Comparison of ENCODE assay signal across 22 mouse cellular contexts in genomic region chr6:66948111-66948510, GRCm38 (mm10).
"Had no signal": no experiment of that assay in that cellular context is flagged by ENCODE, and none has a peak within 500 bp of the region (broad histone marks: within the 10 kb centered on the region; RNA-seq: fewer than 3 reads in every experiment).

No protein-coding gene starts in this region.

- H3K36me3 ChIP-seq: liver, embryonic 13.5 days; liver, embryonic 15.5 days; lung, embryonic 15.5 days; midbrain, embryonic 10.5 days; midbrain, embryonic 12.5 days; neural tube, embryonic 13.5 days; neural tube, embryonic 15.5 days; stomach, embryonic 15.5 days had no signal

- H3K27ac ChIP-seq: liver, embryonic 13.5 days; liver, embryonic 15.5 days; lung, embryonic 15.5 days; macrophage; midbrain, embryonic 10.5 days; midbrain, embryonic 12.5 days; neural tube, embryonic 13.5 days; neural tube, embryonic 15.5 days; stomach, embryonic 15.5 days; stomach, postnatal 0 days had no signal

- H3K27me3 ChIP-seq: liver, embryonic 13.5 days; liver, embryonic 15.5 days; lung, embryonic 15.5 days; midbrain, embryonic 12.5 days; neural tube, embryonic 13.5 days; neural tube, embryonic 15.5 days; stomach, embryonic 15.5 days had no signal

- DNase-seq: liver, embryonic 13.5 days; liver, postnatal 0 days; lung, adult 2 months; lung, postnatal 14 days; lung, postnatal 36 days; midbrain, embryonic 14.5 days; right cerebral cortex, postnatal 14 days; thymus, adult 2 months; thymus, postnatal 25 days; thymus, postnatal 4 days had no signal

- H3K9ac ChIP-seq: liver, embryonic 13.5 days; liver, embryonic 15.5 days; liver, postnatal 0 days; lung, embryonic 15.5 days; midbrain, embryonic 12.5 days; neural tube, embryonic 13.5 days; neural tube, embryonic 15.5 days; stomach, embryonic 15.5 days had no signal

- H3K9me3 ChIP-seq: liver, embryonic 13.5 days; liver, embryonic 15.5 days; lung, embryonic 15.5 days; midbrain, embryonic 10.5 days; midbrain, embryonic 12.5 days; neural tube, embryonic 13.5 days; neural tube, embryonic 15.5 days; stomach, embryonic 15.5 days had no signal

- ATAC-seq: liver, postnatal 0 days; lung, postnatal 0 days; midbrain, embryonic 16.5 days had no signal

- H3K4me3 ChIP-seq: liver, embryonic 13.5 days; liver, embryonic 15.5 days; lung, embryonic 15.5 days; midbrain, embryonic 10.5 days; midbrain, embryonic 12.5 days; myocyte; neural tube, embryonic 13.5 days; neural tube, embryonic 15.5 days; stomach, embryonic 15.5 days had no signal
